Mouse (Mus musculus) intestine, embryonic 16.5 days (tissue): Measurements from ENCODE around the gene Specc1. TPM values are rescaled to one million over a fixed set of nuclear protein-coding genes. Genes with fewer than 3 reads are reported as not detected.

Source experiments
- ATAC-seq: fragments of 200-750 bp; cut with Nextera tagmentation; 2 replicates; pipeline ENCODE4 v1.8.0; 2017; ENCODE audit warnings: moderate TSS enrichment, moderate library complexity
- H3K27ac ChIP-seq: fragments of 300-500 bp; sonication (generic); 2 replicates; pipeline ENCODE4 v1.5.1; 2014; ENCODE audit warnings: mild to moderate bottlenecking, low read length
- H3K27me3 ChIP-seq: fragments of 300-500 bp; sonication (generic); replicated peaks from 2 replicates; pipeline ENCODE4 v1.6.1; 2014; ENCODE audit warnings: low read length, control low read depth, mixed read lengths; ENCODE audit not compliant: control insufficient read depth, insufficient read depth
- H3K36me3 ChIP-seq: fragments of 300-500 bp; sonication (generic); 2 replicates; pipeline ENCODE4 v1.6.1; 2014; ENCODE audit warnings: low read length, control low read depth; ENCODE audit not compliant: control insufficient read depth, insufficient read depth
- H3K4me1 ChIP-seq: fragments of 300-500 bp; sonication (generic); 2 replicates; pipeline ENCODE4 v1.6.1; 2014; ENCODE audit warnings: low read length, control low read depth, mixed read lengths; ENCODE audit not compliant: control insufficient read depth, insufficient read depth
- H3K4me2 ChIP-seq: fragments of 300-500 bp; sonication (generic); 2 replicates; pipeline ENCODE4 v1.6.1; 2014; ENCODE audit warnings: low read depth, low read length, control low read depth
- H3K4me3 ChIP-seq: fragments of 300-500 bp; sonication (generic); 2 replicates; pipeline ENCODE4 v1.5.1; 2014; ENCODE audit warnings: mild to moderate bottlenecking, low read length
- H3K9ac ChIP-seq: fragments of 300-500 bp; sonication (generic); 2 replicates; pipeline ENCODE4 v1.6.1; 2014; ENCODE audit warnings: low read depth, low read length
- H3K9me3 ChIP-seq: fragments of 300-500 bp; sonication (generic); 2 replicates; pipeline ENCODE4 v1.6.1; 2016; ENCODE audit warnings: low read length, control low read depth; ENCODE audit not compliant: control insufficient read depth
- WGBS: fragments of 180-500 bp; shearing (Covaris S2); extraction: QIAGEN DNeasy Blood & Tissue Kit; methylation state at CpG from one replicate; pipeline ENCODE4 v1.1.7; 2014; 5-methylcytosine and 5-hydroxymethylcytosine counted together
- polyA plus RNA-seq: library from polyadenylated mRNA; unstranded; fragments of >200 nt; fragmentation: Nextera tagmentation; extraction: Ambion mirVana; gene quantifications from 2 replicates; pipeline ENCODE4 v1.2.1, GENCODE M21; 2015

Specc1 gene
- polyA plus RNA-seq, 1 experiment from 2014 or later, result 8.3 TPM

DNA sequence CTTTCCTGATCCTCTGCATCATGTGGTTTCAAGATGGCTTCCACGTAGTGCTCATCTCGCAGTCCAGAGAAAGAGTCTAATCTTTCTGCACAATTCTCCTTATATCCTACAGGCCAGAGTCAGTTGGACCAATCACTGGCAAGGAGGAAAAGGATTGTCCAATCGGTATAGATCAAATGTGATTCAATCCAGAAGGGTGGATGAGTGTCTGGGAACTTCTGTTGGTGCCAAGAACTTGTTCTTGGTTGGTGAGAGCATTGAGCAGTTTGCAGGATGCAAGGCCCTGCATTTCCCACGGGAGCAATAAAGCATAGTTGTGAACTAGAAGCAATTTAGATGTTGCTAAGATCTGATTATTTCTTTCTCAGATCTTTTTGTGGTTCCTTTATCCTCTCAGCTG, 287.9 kb downstream of the Specc1 start:
- Histone ChIP-seq H3K4me1 (peaks cover under 1% of the 10 kb centered on the region; the same call in 1 of the 2 replicates), H3K4me2 (no peak overlapping the region), H3K27ac (no peak overlapping the region), H3K36me3 (no peaks in the 10 kb centered on the region), H3K4me3 (no peak overlapping the region), H3K9ac (no peak overlapping the region), H3K27me3 (no peaks in the 10 kb centered on the region), H3K9me3 (0 out of 2 replicates have a peak, but pooled peaks cover 3% of the 10 kb centered on the region)
- 91% methylated on average over 4 of the region's 4 CpGs for WGBS
- ATAC-seq, result no peak

DNA sequence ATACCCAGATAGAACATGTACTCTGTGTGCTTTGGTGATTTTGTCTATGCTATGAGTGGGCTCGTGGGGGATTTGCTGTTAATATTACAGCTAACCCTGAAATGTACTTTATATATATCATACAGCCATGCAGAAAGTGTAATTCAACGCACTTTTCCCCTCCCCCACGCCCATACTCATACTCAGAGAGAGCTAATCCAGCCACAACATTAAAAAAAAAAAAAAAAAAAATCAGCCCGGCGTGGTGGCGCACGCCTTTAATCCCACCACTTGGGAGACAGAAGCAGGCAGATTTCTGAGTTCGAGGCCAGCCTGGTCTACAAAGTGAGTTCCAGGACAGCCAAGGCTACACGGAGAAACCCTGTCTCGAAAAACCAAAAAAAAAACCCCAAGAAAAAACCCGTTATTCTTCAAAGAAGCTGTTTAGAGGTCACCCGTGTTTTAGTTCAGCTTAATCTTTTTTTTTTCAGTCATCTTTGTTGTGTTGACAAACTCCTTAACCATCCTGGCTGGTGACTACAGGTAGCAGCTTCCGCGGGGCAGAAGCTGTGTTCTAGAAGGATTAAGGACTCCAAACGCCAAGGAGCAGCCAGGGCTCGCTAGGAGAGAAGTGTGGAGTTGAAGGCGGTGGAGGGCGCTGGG, 291.3 kb downstream of the Specc1 start:
- H3K27ac ChIP-seq, result no peak overlapping the region; the same call in 1 of the 2 replicates

DNA sequence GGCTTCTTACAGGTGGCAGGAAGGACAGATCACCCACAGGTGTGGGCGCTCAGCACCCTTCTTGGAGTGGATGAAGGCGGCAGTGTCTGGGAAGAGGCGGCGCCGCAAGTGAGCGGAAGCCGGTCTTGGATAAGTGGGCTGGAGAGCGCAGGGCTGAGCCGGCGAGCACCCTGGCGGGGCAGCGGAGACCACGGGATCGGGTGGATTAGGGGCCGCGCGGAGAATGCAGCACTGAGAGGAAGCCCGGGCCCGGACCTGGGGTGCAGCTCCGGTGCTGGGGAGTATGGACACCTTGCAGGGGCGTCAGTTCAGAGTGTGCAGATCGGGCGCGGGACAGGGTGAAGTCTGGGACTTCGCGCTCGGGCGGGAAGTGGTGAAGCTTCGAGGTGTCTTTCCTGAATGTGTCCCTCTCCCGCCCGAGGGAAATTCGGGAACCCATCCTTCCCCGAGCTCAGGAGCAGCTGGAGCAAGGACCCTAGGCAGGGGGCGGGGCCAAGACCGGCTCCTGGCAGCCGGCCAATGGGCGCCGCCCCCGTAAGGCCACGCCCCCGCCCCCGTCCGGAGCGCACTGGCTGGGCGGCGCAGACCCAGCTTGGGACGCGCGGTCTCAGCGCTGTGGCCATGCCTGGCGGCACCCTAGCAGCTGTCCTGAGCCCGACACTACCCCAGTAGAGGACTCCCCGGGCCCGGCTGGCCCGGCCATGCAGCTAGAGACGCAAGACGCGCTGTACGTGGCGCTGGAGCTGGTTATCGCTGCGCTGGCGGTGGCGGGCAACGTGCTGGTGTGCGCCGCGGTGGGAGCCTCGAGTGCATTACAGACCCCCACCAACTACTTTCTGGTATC, 292.1 kb downstream of the Specc1 start, which contains the start of gene Adora2b:
TSS of gene Adora2b (plus strand) at position 584 of the 844 bp plus-strand sequence.
- H3K9ac ChIP-seq, result peak within 1 kb of the TSS; percentile 71
- no peaks in the 10 kb centered on the region for H3K36me3 ChIP-seq
- 0 out of 2 replicates have a peak, but pooled peaks cover 3% of the 10 kb centered on the region for H3K9me3 ChIP-seq
- peak within 1 kb of the TSS; percentile 94 for H3K4me2 ChIP-seq
- peaks cover 18% of the 10 kb centered on the region for H3K4me1 ChIP-seq
- no peaks in the 10 kb centered on the region; the same call in 1 of the 2 replicates for H3K27me3 ChIP-seq
- H3K27ac ChIP-seq, result peak within 1 kb of the TSS; percentile 42
- WGBS, result under 1% methylated on average over 69 of the region's 69 CpGs
- peak; percentile 86 for ATAC-seq
- peak within 1 kb of the TSS; percentile 67 for H3K4me3 ChIP-seq

More for the DNA sequence above, 291.3 kb downstream of the Specc1 start:
- Histone ChIP-seq H3K9me3 (0 out of 2 replicates have a peak, but pooled peaks cover 3% of the 10 kb centered on the region), H3K4me2 (peak overlapping the region; percentile 94), H3K36me3 (no peaks in the 10 kb centered on the region), H3K27me3 (no peaks in the 10 kb centered on the region; the same call in 1 of the 2 replicates), H3K4me1 (peaks cover 18% of the 10 kb centered on the region), H3K9ac (peak overlapping the region; percentile 71), H3K4me3 (peak overlapping the region; percentile 67)
- WGBS, result 31% methylated on average over 18 of the region's 18 CpGs
- no peak for ATAC-seq

DNA sequence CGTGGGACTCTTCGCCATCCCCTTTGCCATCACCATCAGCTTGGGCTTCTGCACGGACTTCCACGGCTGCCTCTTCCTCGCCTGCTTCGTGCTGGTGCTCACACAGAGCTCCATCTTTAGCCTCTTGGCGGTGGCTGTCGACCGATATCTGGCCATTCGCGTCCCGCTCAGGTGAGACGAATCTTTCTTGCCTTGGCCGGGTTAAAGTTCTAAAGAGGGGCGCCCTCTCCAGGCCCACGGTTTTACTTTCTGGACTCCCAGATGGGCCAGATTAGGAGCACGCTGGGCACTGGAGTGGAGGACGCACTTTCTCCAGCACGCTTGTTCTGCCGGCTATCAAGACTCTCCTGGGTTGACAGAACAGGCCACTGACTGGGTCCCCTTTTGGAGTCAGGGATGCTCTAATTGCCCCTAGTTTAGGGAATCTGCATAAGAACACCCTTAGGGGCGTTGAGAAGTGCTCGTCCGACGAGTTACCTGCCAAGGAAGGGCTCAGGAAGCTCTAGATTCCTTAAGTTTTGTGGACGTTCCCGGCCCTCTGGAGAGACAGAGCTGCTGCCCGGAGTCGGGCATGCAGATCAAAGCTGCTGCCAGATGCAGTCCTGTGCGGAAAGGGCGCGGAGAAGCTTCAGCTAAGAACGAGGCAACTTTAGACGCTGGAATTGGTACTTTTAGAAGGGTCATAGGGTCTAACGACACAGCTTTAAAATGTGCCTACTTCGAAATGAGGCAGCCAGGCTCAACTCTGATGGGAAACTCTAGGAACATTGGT, 292.9 kb downstream of the Specc1 start:
- Histone ChIP-seq H3K27ac (no peak overlapping the region), H3K9ac (peak overlapping the region; percentile 71), H3K4me3 (peak overlapping the region; percentile 67), H3K9me3 (0 out of 2 replicates have a peak, but pooled peaks cover 3% of the 10 kb centered on the region), H3K4me2 (peak overlapping the region; percentile 94), H3K4me1 (peaks cover 18% of the 10 kb centered on the region), H3K27me3 (no peaks in the 10 kb centered on the region; the same call in 1 of the 2 replicates), H3K36me3 (no peaks in the 10 kb centered on the region)
- 6% methylated on average over 35 of the region's 35 CpGs for WGBS
- ATAC-seq, result peak; percentile 47

- 40% methylated on average over 11 of the region's 11 CpGs for WGBS
- Histone ChIP-seq H3K4me3 (peak overlapping the region; percentile 6; the same call in 1 of the 2 replicates), H3K9me3 (no peaks in the 10 kb centered on the region), H3K4me2 (peak overlapping the region; percentile 94; the same call in 1 of the 2 replicates), H3K27ac (no peak overlapping the region), H3K36me3 (no peaks in the 10 kb centered on the region), H3K9ac (peak overlapping the region; percentile 2; the same call in 1 of the 2 replicates), H3K27me3 (no peaks in the 10 kb centered on the region; the same call in 1 of the 2 replicates), H3K4me1 (peaks cover 18% of the 10 kb centered on the region)
- ATAC-seq, result peak; percentile 24; the same call in 1 of the 2 replicates
Observed at GRCm38 (mm10) chr11:62251047-62251446, 294.5 kb downstream of the Specc1 start.

DNA sequence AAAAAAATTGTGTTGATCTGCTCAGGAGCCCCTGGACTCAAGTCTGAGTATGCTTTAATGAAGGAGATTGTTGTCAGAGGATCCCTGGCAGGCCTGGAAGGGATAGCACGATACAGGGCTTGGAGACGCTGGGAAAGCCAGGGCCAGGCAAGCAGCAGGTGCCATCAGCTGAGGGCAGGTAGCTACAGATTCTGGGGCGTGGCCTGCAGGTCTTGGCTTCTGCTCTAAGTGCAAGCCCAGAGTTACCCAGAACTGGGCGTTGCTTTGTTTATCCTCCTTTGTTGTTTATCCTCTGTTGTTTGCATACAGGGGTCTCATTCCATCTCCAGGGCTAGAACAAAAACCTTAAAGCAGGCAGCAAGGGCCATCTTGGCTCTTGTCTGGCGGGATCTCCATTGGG, 296.8 kb downstream of the Specc1 start:
- no peaks in the 10 kb centered on the region; the same call in 1 of the 2 replicates for H3K27me3 ChIP-seq
- WGBS, result 68% methylated on average over 5 of the region's 5 CpGs
- no peak for ATAC-seq
- peaks cover 18% of the 10 kb centered on the region for H3K4me1 ChIP-seq
- no peak overlapping the region for H3K4me3 ChIP-seq
- no peaks in the 10 kb centered on the region for H3K36me3 ChIP-seq
- H3K9ac ChIP-seq, result no peak overlapping the region
- no peak overlapping the region for H3K4me2 ChIP-seq
- H3K9me3 ChIP-seq, result no peaks in the 10 kb centered on the region
- H3K27ac ChIP-seq, result no peak overlapping the region

DNA sequence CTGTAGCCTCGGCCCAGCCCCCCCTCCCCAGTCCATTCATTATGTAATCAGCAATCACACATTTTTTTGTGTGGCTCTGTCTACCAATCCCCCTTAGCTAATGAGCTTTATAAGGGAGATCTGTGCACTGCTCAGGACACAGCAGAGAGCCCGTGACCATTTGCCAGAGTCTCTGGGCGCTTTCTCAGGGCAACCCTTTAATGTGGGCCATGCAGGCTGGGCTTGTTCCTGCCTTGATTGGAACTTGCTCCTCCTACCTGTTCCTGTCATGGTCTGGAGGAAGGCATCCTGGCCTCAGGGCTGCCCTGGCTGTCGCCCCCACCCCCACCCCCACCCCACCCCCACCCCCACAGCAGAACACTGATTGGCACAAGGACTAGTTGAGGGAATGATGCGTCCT, 302.7 kb downstream of the Specc1 start:
- H3K4me2 ChIP-seq, result no peak overlapping the region
- ATAC-seq, result no peak
- H3K9me3 ChIP-seq, result no peaks in the 10 kb centered on the region
- no peaks in the 10 kb centered on the region for H3K27me3 ChIP-seq
- peaks cover 13% of the 10 kb centered on the region; the same call in 1 of the 2 replicates for H3K4me1 ChIP-seq
- H3K36me3 ChIP-seq, result no peaks in the 10 kb centered on the region
- no peak overlapping the region for H3K9ac ChIP-seq
- 65% methylated on average over 5 of the region's 5 CpGs for WGBS
- no peak overlapping the region for H3K4me3 ChIP-seq
- no peak overlapping the region for H3K27ac ChIP-seq

- Histone ChIP-seq H3K36me3 (no peaks in the 10 kb centered on the region), H3K4me1 (peaks cover 15% of the 10 kb centered on the region; the same call in 1 of the 2 replicates), H3K4me2 (no peak overlapping the region), H3K9ac (no peak overlapping the region), H3K4me3 (no peak overlapping the region), H3K27ac (no peak overlapping the region), H3K27me3 (no peaks in the 10 kb centered on the region), H3K9me3 (no peaks in the 10 kb centered on the region)
- 41% methylated on average over 7 of the region's 7 CpGs for WGBS
- no peak for ATAC-seq
Observed at GRCm38 (mm10) chr11:62263599-62263998, 307.0 kb downstream of the Specc1 start.
